ENCODE assay signal across 37 mouse cellular contexts in genomic region chr1:187006227-187006925, GRCm38 (mm10). TPM values are rescaled to one million over a fixed set of nuclear protein-coding genes. Genes with fewer than 3 reads are reported as not detected.
DNase-seq lines count a peak whose midpoint lies in the region; ATAC-seq and TF ChIP-seq lines count a peak whose summit lies in the region.
"Had no signal": no experiment of that assay in that cellular context is flagged by ENCODE, and none has a peak within 500 bp of the region (broad histone marks: within the 10 kb centered on the region; RNA-seq: fewer than 3 reads in every experiment).

No protein-coding gene starts in this region.

- H3K4me1 ChIP-seq in hindbrain, postnatal 0 days (ENCODE audit: insufficient read depth, low read length) = no peaks in the 10 kb centered on the region
- no peaks in the 10 kb centered on the region for H3K4me1 ChIP-seq in hindbrain, embryonic 16.5 days (ENCODE audit: control insufficient read depth, insufficient read depth, low read depth, low read length)
- H3K4me1 ChIP-seq in lung, embryonic 16.5 days (replicated peaks; ENCODE audit: control insufficient read depth, insufficient read depth, low read length) = no peaks in the 10 kb centered on the region
- H3K4me1 ChIP-seq: limb, embryonic 12.5 days; liver, embryonic 15.5 days; midbrain, embryonic 15.5 days had no signal

- H3K4me3 ChIP-seq in hindbrain, postnatal 0 days (ENCODE audit: low read length) = no peak overlapping the region
- no peak overlapping the region for H3K4me3 ChIP-seq in hindbrain, embryonic 16.5 days (ENCODE audit: low read length)
- no peak overlapping the region for H3K4me3 ChIP-seq in lung, embryonic 16.5 days (ENCODE audit: low read length)
- no peak overlapping the region for H3K4me3 ChIP-seq in layer of hippocampus, adult 2 months
- H3K4me3 ChIP-seq: erythroblast, embryonic 14.5 days; gastrocnemius, adult 2 months; heart, adult 2 months; limb, embryonic 12.5 days; liver, embryonic 15.5 days; midbrain, embryonic 10.5 days; midbrain, embryonic 15.5 days; neural tube, embryonic 15.5 days had no signal

- no peaks in the 10 kb centered on the region for H3K27me3 ChIP-seq in hindbrain, postnatal 0 days (ENCODE audit: insufficient read depth, low read length)
- no peaks in the 10 kb centered on the region for H3K27me3 ChIP-seq in hindbrain, embryonic 16.5 days (replicated peaks; ENCODE audit: control insufficient read depth, insufficient read depth, low read length)
- H3K27me3 ChIP-seq in lung, embryonic 16.5 days (ENCODE audit: control insufficient read depth, insufficient read depth, low read depth, low read length) = no peaks in the 10 kb centered on the region
- H3K27me3 ChIP-seq: CH12.LX; limb, embryonic 12.5 days; liver, embryonic 15.5 days; midbrain, embryonic 15.5 days; neural tube, embryonic 15.5 days had no signal

- no peak overlapping the region for H3K9ac ChIP-seq in hindbrain, postnatal 0 days (replicated peaks; ENCODE audit: low read length)
- H3K9ac ChIP-seq in hindbrain, embryonic 16.5 days (ENCODE audit: low read depth, low read length) = no peak overlapping the region
- no peak overlapping the region for H3K9ac ChIP-seq in lung, embryonic 16.5 days (ENCODE audit: low read length)
- H3K9ac ChIP-seq: hindbrain, embryonic 14.5 days; limb, embryonic 12.5 days; liver, embryonic 15.5 days; midbrain, embryonic 15.5 days; neural tube, embryonic 15.5 days had no signal

- no peaks in the 10 kb centered on the region for H3K36me3 ChIP-seq in hindbrain, postnatal 0 days (ENCODE audit: insufficient read depth, low read length)
- no peaks in the 10 kb centered on the region for H3K36me3 ChIP-seq in hindbrain, embryonic 16.5 days (ENCODE audit: control insufficient read depth, insufficient read depth, low read length)
- no peaks in the 10 kb centered on the region for H3K36me3 ChIP-seq in lung, embryonic 16.5 days (ENCODE audit: control insufficient read depth, insufficient read depth, low read length)
- H3K36me3 ChIP-seq: G1E; limb, embryonic 12.5 days; liver, embryonic 15.5 days; midbrain, embryonic 10.5 days; midbrain, embryonic 15.5 days; neural tube, embryonic 15.5 days had no signal

- WGBS in hindbrain, postnatal 0 days = 67% methylated on average over 14 of the region's 14 CpGs
- WGBS in hindbrain, embryonic 16.5 days = 72% methylated on average over 14 of the region's 14 CpGs
- 60% methylated on average over 14 of the region's 14 CpGs for WGBS in lung, embryonic 16.5 days

- H3K27ac ChIP-seq in hindbrain, postnatal 0 days = no peak overlapping the region
- no peak overlapping the region for H3K27ac ChIP-seq in hindbrain, embryonic 16.5 days (ENCODE audit: low read depth, low read length)
- H3K27ac ChIP-seq in lung, embryonic 16.5 days (ENCODE audit: low read length) = no peak overlapping the region
- H3K27ac ChIP-seq in layer of hippocampus, adult 2 months = no peak overlapping the region
- H3K27ac ChIP-seq: gastrocnemius, adult 2 months; heart, adult 2 months; hindbrain, embryonic 14.5 days; kidney, postnatal 0 days; limb, embryonic 12.5 days; liver, embryonic 15.5 days; midbrain, embryonic 10.5 days; midbrain, embryonic 15.5 days; neural tube, embryonic 15.5 days had no signal

- TF ChIP-seq CTCF in hindbrain, postnatal 0 days (IDR thresholded peaks at IDR 0.05; ENCODE audit: low read depth) = no peak
- no peak for TF ChIP-seq CTCF in layer of hippocampus, adult 2 months (conservative IDR thresholded peaks at IDR 0.05)

- no peaks in the 10 kb centered on the region for H3K9me3 ChIP-seq in hindbrain, postnatal 0 days (ENCODE audit: low read length)
- no peaks in the 10 kb centered on the region for H3K9me3 ChIP-seq in hindbrain, embryonic 16.5 days (ENCODE audit: control insufficient read depth, low read length)
- H3K9me3 ChIP-seq in lung, embryonic 16.5 days (ENCODE audit: control insufficient read depth, low read length) = no peaks in the 10 kb centered on the region
- H3K9me3 ChIP-seq: limb, embryonic 12.5 days; liver, embryonic 15.5 days; midbrain, embryonic 10.5 days; midbrain, embryonic 15.5 days; neural tube, embryonic 15.5 days had no signal

- H3K4me2 ChIP-seq in hindbrain, postnatal 0 days (ENCODE audit: low read depth, low read length) = no peak overlapping the region
- no peak overlapping the region for H3K4me2 ChIP-seq in hindbrain, embryonic 16.5 days (ENCODE audit: low read length)
- no peak overlapping the region for H3K4me2 ChIP-seq in lung, embryonic 16.5 days (ENCODE audit: low read depth, low read length)
- H3K4me2 ChIP-seq: hindbrain, embryonic 14.5 days; limb, embryonic 12.5 days; liver, embryonic 15.5 days; midbrain, embryonic 15.5 days; neural tube, embryonic 15.5 days had no signal

- no peak for ATAC-seq in hindbrain, postnatal 0 days
- no peak for ATAC-seq in hindbrain, embryonic 16.5 days
- peak; percentile 78 for ATAC-seq in lung, embryonic 16.5 days (ENCODE audit: low read depth)
- ATAC-seq: forebrain, embryonic 16.5 days; midbrain, embryonic 15.5 days had no signal

- peak; percentile 65 to 66 for DNase-seq in cerebellum, postnatal 10 days
- DNase-seq in cerebellum, adult 11-12 months = no peak
- DNase-seq in hindbrain, postnatal 0 days (ENCODE audit: low spot score) = peak; percentile 28
- peak; percentile 9 to 71 for DNase-seq in lung, postnatal 4 days
- no peak for DNase-seq in layer of hippocampus, adult 2 months (ENCODE audit: low spot score in 2 of 2)
- DNase-seq: adrenal gland, postnatal 10 days; cerebellum, adult 11 months; cerebellum, adult 9-11 months; gastrocnemius, adult 2 months; gastrocnemius, postnatal 36 days; heart, adult 2 months; heart, postnatal 36 days; kidney, adult 2 months; kidney, postnatal 4 days; layer of hippocampus, adult 9-11 months; right cerebral cortex, postnatal 25 days; spleen, adult 18-20 months; thymus, postnatal 14 days had no signal

RNA-seq across cellular contexts. Expression of gene D1Pas1, which starts 39.2 kb away (rescaled TPM):
- total RNA-seq in hindbrain, postnatal 0 days (2014; rRNA removed) = not detected in 2 replicates
- 0.14 TPM in 1 of 2 replicates, not detected in the other for polyA plus RNA-seq in hindbrain, postnatal 0 days (2015; fragmentation: Nextera tagmentation; extraction: Ambion mirVana)
- polyA plus RNA-seq in hindbrain, embryonic 16.5 days (2015; fragmentation: Nextera tagmentation; extraction: Ambion mirVana) = 0.10 and 0.15 TPM in 2 replicates
- 0.08 TPM in 1 of 2 replicates, not detected in the other for polyA plus RNA-seq in lung, embryonic 16.5 days (2015; fragmentation: Nextera tagmentation; extraction: Ambion mirVana)
- under 1 TPM in 1 of 2 experiments, not detected in 1; 0.10 TPM for total RNA-seq in layer of hippocampus, adult 2 months (2021)
- total RNA-seq: adrenal gland, postnatal 10 days; CH12.LX; gastrocnemius, adult 2 months; gastrocnemius, postnatal 36 days; heart, postnatal 36 days; liver, adult 2 months had no signal
- polyA plus RNA-seq: C2C12; cortical plate, adult 2 months; embryonic facial prominence, embryonic 14.5 days; erythroblast, embryonic 14.5 days; forebrain, embryonic 11.5 days; forebrain, embryonic 16.5 days; G1E; heart, adult 2 months; kidney, postnatal 0 days; liver, adult 2 months; liver, embryonic 15.5 days; midbrain, embryonic 15.5 days; stomach, embryonic 16.5 days had no signal

Comparison
In these comparisons a context has a peak if more than half of its experiments do, and no peak if none do; other contexts are left out.
1. DNase-seq: peak in cerebellum, postnatal 10 days (2 of 2), hindbrain, postnatal 0 days (single experiment) and lung, postnatal 4 days (2 of 2); none in cerebellum, adult 11-12 months (single experiment) and layer of hippocampus, adult 2 months (0 of 2).